Mouse (Mus musculus): ENCODE measurements at regions not wholly inside any gene's neighbourhood (a gene's known extent, or its start where the extent isn't known, plus 50 kb on each side); places are given as distances from the start of the nearest gene placed in this dataset.

- no peak overlapping the region for H3K27ac ChIP-seq (replicated peaks)
- no peaks in the 10 kb centered on the region for H3K4me1 ChIP-seq
- H3K27me3 ChIP-seq: no peaks in the 10 kb centered on the region
- H3K4me2 ChIP-seq (replicated peaks): no peak overlapping the region
- no peaks in the 10 kb centered on the region for H3K9me3 ChIP-seq
- H3K36me3 ChIP-seq: no peaks in the 10 kb centered on the region
- ATAC-seq (ENCODE audit: low FRiP score, low read depth): no peak
- H3K4me3 ChIP-seq: no peak overlapping the region
- no peak overlapping the region for H3K9ac ChIP-seq (replicated peaks)
- WGBS: 80% methylated on average over 5 of the region's 5 CpGs
These were observed 154.9 kb upstream of the Agr3 start for GRCm38 (mm10) chr12:35770387-35771024.

DNA sequence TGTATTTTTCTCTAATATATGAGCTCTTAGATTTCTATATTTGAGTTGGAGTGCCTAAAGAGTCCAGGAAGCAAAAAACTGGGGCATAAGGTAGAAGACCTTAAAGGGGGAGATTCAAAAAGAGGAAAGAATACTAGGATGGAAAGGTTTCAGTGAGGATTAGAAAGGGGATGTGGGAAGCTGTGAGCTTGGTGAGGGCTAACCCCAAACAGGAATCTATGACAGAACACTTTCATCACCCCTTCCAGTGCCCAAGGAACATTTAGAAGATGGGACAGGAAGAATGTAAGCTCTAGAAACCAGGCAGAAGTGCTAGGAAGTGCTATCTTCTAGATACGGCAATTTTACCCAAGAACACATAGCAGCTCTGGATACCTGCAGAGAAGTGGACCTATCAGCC, 166.5 kb upstream of the Agr3 start:
- Histone ChIP-seq H3K4me3 (no peak overlapping the region), H3K27ac (replicated peaks) (no peak overlapping the region), H3K9ac (replicated peaks) (no peak overlapping the region), H3K36me3 (no peaks in the 10 kb centered on the region), H3K27me3 (no peaks in the 10 kb centered on the region), H3K4me2 (replicated peaks) (no peak overlapping the region), H3K9me3 (no peaks in the 10 kb centered on the region), H3K4me1 (no peaks in the 10 kb centered on the region)
- ATAC-seq (ENCODE audit: low FRiP score, low read depth): no peak
- WGBS: 90% methylated on average over 1 of the region's 1 CpGs

DNA sequence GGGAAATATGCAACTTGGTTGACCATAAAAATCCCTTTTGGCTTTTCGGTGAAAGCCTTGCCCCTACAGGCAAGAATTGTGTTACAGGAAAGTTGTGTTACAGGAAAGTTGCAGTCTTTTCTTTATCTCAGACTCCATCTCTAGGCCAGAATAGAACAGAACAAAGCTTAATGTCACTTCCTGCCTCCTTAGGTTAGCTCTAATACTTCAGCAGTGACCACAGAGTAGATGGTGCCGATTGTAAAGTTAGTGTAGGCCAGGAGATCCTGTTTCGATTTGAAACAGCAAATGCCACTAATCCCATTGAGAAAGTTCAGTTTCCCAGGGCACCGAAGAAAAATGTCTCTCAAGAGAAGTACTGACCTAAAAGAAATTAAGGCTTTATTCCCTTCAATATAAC, 170.3 kb upstream of the Agr3 start:
- Histone ChIP-seq H3K27me3 (no peaks in the 10 kb centered on the region), H3K9me3 (no peaks in the 10 kb centered on the region), H3K36me3 (no peaks in the 10 kb centered on the region), H3K4me1 (no peaks in the 10 kb centered on the region), H3K4me3 (no peak overlapping the region), H3K4me2 (replicated peaks) (no peak overlapping the region), H3K9ac (replicated peaks) (no peak overlapping the region), H3K27ac (replicated peaks) (no peak overlapping the region)
- 76% methylated on average over 4 of the region's 4 CpGs for WGBS
- no peak for ATAC-seq (ENCODE audit: low FRiP score, low read depth)

- no peaks in the 10 kb centered on the region for H3K9me3 ChIP-seq
- 89% methylated on average over 3 of the region's 3 CpGs for WGBS
- no peak overlapping the region for H3K4me2 ChIP-seq (replicated peaks)
- H3K4me1 ChIP-seq: no peaks in the 10 kb centered on the region
- H3K27ac ChIP-seq (replicated peaks): no peak overlapping the region
- H3K36me3 ChIP-seq: no peaks in the 10 kb centered on the region
- ATAC-seq (ENCODE audit: low FRiP score, low read depth): no peak
- H3K27me3 ChIP-seq: no peaks in the 10 kb centered on the region
- no peak overlapping the region for H3K4me3 ChIP-seq
- no peak overlapping the region for H3K9ac ChIP-seq (replicated peaks)
These were observed 177.4 kb upstream of the Agr3 start for GRCm38 (mm10) chr12:35747997-35748396.

GRCm38 (mm10) chr12:35746691-35747299, 178.6 kb upstream of the Agr3 start:
- ATAC-seq (ENCODE audit: low FRiP score, low read depth): no peak
- no peaks in the 10 kb centered on the region for H3K36me3 ChIP-seq
- no peak overlapping the region for H3K4me2 ChIP-seq (replicated peaks)
- H3K27me3 ChIP-seq: no peaks in the 10 kb centered on the region
- 52% methylated on average over 3 of the region's 3 CpGs for WGBS
- H3K9me3 ChIP-seq: no peaks in the 10 kb centered on the region
- no peak overlapping the region for H3K27ac ChIP-seq (replicated peaks)
- no peak overlapping the region for H3K9ac ChIP-seq (replicated peaks)
- no peak overlapping the region for H3K4me3 ChIP-seq
- no peaks in the 10 kb centered on the region for H3K4me1 ChIP-seq

- no peak overlapping the region for H3K4me3 ChIP-seq
- no peaks in the 10 kb centered on the region for H3K9me3 ChIP-seq
- H3K36me3 ChIP-seq: no peaks in the 10 kb centered on the region
- 46% methylated on average over 1 of the region's 1 CpGs for WGBS
- H3K4me2 ChIP-seq (replicated peaks): no peak overlapping the region
- ATAC-seq (ENCODE audit: low FRiP score, low read depth): no peak
- no peak overlapping the region for H3K27ac ChIP-seq (replicated peaks)
- no peaks in the 10 kb centered on the region for H3K27me3 ChIP-seq
- no peak overlapping the region for H3K9ac ChIP-seq (replicated peaks)
- no peaks in the 10 kb centered on the region for H3K4me1 ChIP-seq
These were observed 182.7 kb upstream of the Agr3 start for GRCm38 (mm10) chr12:35742729-35743128.

DNA sequence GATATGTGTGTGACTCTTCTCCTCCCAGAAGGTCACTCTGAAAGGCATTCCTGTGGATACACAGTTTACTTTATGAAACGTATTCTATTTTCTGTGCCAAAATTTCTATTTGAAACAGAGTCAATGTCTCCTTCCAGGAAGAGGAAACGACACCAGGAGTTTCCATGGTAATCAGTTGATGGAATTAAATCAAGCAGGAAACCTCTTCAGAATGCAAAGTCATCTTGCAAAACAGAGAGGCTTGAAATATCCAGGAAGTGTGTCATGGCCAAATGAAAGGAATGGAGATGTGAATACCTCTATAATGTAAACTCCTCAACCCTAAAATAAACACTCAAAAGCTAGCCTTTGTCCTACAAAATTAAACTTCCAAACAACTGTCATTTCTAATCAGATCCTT, 189.0 kb upstream of the Agr3 start:
- no peak overlapping the region for H3K4me2 ChIP-seq (replicated peaks)
- H3K27me3 ChIP-seq: no peaks in the 10 kb centered on the region
- no peak overlapping the region for H3K9ac ChIP-seq (replicated peaks)
- H3K4me1 ChIP-seq: no peaks in the 10 kb centered on the region
- no peaks in the 10 kb centered on the region for H3K9me3 ChIP-seq
- H3K36me3 ChIP-seq: no peaks in the 10 kb centered on the region
- no peak for ATAC-seq (ENCODE audit: low FRiP score, low read depth)
- 62% methylated on average over 2 of the region's 2 CpGs for WGBS
- no peak overlapping the region for H3K27ac ChIP-seq (replicated peaks)
- no peak overlapping the region for H3K4me3 ChIP-seq

- H3K4me1 ChIP-seq: no peaks in the 10 kb centered on the region
- H3K4me2 ChIP-seq (replicated peaks): no peak overlapping the region
- H3K27ac ChIP-seq (replicated peaks): no peak overlapping the region
- no peaks in the 10 kb centered on the region for H3K9me3 ChIP-seq
- 68% methylated on average over 2 of the region's 2 CpGs for whole genome bisulfite sequencing
- H3K27me3 ChIP-seq: no peaks in the 10 kb centered on the region
- H3K36me3 ChIP-seq: no peaks in the 10 kb centered on the region
- H3K4me3 ChIP-seq: no peak overlapping the region
- no peak for ATAC-seq (ENCODE audit: low FRiP score, low read depth)
- no peak overlapping the region for H3K9ac ChIP-seq (replicated peaks)
These were observed 190.4 kb upstream of the Agr3 start for GRCm38 (mm10) chr12:35735002-35735401.

GRCm38 (mm10) chr12:35734371-35734770, 191.0 kb upstream of the Agr3 start:
- Histone ChIP-seq H3K27me3 (no peaks in the 10 kb centered on the region), H3K9me3 (no peaks in the 10 kb centered on the region), H3K4me3 (no peak overlapping the region), H3K36me3 (no peaks in the 10 kb centered on the region), H3K4me1 (no peaks in the 10 kb centered on the region), H3K27ac (replicated peaks) (no peak overlapping the region), H3K4me2 (replicated peaks) (no peak overlapping the region), H3K9ac (replicated peaks) (no peak overlapping the region)
- WGBS: 90% methylated on average over 1 of the region's 1 CpGs
- ATAC-seq (ENCODE audit: low FRiP score, low read depth): no peak

DNA sequence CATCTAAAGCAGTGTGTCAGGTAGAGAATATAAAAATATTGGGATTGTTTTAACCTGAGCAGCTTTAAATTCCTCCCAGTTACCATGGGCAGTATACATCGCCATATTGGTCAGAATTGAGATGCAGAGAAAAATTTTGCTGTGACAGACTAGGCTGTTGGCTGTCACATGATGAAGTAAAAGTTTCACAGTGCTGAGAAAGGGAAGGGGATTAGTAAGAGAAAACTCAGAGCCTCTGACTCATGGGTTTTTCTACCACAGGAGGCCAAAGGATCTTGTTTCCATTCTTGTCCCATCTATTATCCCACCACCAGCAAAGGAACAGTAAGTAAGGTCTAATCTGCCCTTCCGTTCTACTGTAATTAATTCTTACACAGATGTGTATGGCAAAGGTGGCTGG, 191.8 kb upstream of the Agr3 start:
- WGBS: 98% methylated on average over 2 of the region's 2 CpGs

GRCm38 (mm10) chr12:35725910-35726309, 191.1 kb upstream of the Ahr start:
- no peaks in the 10 kb centered on the region for H3K27me3 ChIP-seq
- no peak overlapping the region for H3K9ac ChIP-seq (replicated peaks)
- no peaks in the 10 kb centered on the region for H3K9me3 ChIP-seq
- H3K4me1 ChIP-seq: no peaks in the 10 kb centered on the region
- ATAC-seq (ENCODE audit: low FRiP score, low read depth): no peak
- H3K27ac ChIP-seq (replicated peaks): no peak overlapping the region
- no peak overlapping the region for H3K4me3 ChIP-seq
- H3K36me3 ChIP-seq: no peaks in the 10 kb centered on the region
- 100% methylated on average over 1 of the region's 1 CpGs for WGBS
- no peak overlapping the region for H3K4me2 ChIP-seq (replicated peaks)

More for the DNA sequence above, 191.8 kb upstream of the Agr3 start:
- H3K9me3 ChIP-seq: no peaks in the 10 kb centered on the region
- ATAC-seq (ENCODE audit: low FRiP score, low read depth): no peak
- no peak overlapping the region for H3K27ac ChIP-seq (replicated peaks)
- H3K4me1 ChIP-seq: no peaks in the 10 kb centered on the region
- no peak overlapping the region for H3K9ac ChIP-seq (replicated peaks)
- no peaks in the 10 kb centered on the region for H3K27me3 ChIP-seq
- no peak overlapping the region for H3K4me3 ChIP-seq
- no peak overlapping the region for H3K4me2 ChIP-seq (replicated peaks)
- no peaks in the 10 kb centered on the region for H3K36me3 ChIP-seq

GRCm38 (mm10) chr12:35724132-35724531, 189.3 kb upstream of the Ahr start:
- no peak overlapping the region for H3K4me2 ChIP-seq (replicated peaks)
- no peaks in the 10 kb centered on the region for H3K4me1 ChIP-seq
- no peak overlapping the region for H3K4me3 ChIP-seq
- H3K27ac ChIP-seq (replicated peaks): no peak overlapping the region
- WGBS: 95% methylated on average over 4 of the region's 4 CpGs
- no peak overlapping the region for H3K9ac ChIP-seq (replicated peaks)
- no peak for ATAC-seq (ENCODE audit: low FRiP score, low read depth)
- H3K9me3 ChIP-seq: no peaks in the 10 kb centered on the region
- H3K27me3 ChIP-seq: no peaks in the 10 kb centered on the region
- no peaks in the 10 kb centered on the region for H3K36me3 ChIP-seq

DNA sequence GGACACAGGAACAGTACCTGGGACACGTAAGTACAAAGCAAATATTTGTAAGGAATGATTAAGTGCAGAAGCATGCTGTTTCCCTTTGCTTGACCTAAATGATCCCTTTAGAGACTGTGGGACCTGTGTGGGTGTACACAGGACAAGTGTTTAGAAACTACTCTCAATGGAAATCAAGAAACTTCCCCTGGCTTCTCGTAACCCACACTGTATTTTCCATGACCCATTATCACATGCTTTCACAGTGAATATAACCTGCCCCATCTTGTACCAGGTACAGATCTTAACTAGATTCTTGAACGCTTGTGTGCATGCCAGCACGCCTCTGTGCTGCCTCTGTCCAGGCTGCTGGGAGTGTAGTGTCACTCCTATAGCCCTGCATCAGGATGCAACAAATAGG, 177.8 kb upstream of the Ahr start:
- 92% methylated on average over 4 of the region's 4 CpGs for WGBS
- Histone ChIP-seq H3K27ac (replicated peaks) (no peak overlapping the region), H3K9me3 (no peaks in the 10 kb centered on the region), H3K36me3 (no peaks in the 10 kb centered on the region), H3K4me2 (replicated peaks) (no peak overlapping the region), H3K4me1 (no peaks in the 10 kb centered on the region), H3K9ac (replicated peaks) (no peak overlapping the region), H3K4me3 (no peak overlapping the region), H3K27me3 (no peaks in the 10 kb centered on the region)
- no peak for ATAC-seq (ENCODE audit: low FRiP score, low read depth)
